9 mouse cellular contexts compared by ENCODE assay signal in the genomic region with DNA sequence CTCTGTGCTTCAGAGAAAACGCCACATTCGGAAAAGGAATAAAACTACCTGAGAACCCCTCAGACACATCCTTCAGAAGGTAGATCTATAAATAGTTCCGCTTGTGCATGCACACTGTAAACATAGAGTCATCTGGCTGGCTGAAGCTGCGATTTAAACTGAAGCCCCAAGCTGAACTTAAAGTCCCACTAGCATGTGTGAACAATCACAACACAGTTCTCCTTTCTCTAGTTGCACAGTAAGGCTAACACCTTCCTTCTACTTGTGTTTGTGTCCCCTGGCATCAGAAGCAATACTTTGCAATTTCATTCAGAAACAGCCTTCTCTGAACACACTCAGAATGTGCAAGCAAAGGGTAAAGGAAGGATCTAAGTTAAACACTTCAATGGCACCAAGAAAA.
A peak's percentile ranks its signal among the peaks of the same experiment; 100 is the strongest.
DNase-seq lines count a peak whose midpoint lies in the region; ATAC-seq and TF ChIP-seq lines count a peak whose summit lies in the region.
"Had no signal": no experiment of that assay in that cellular context is flagged by ENCODE, and none has a peak within 500 bp of the region (broad histone marks: within the 10 kb centered on the region; RNA-seq: fewer than 3 reads in every experiment).

No protein-coding gene starts in this region.

- no peaks in the 10 kb centered on the region for H3K9me3 ChIP-seq in forebrain, embryonic 10.5 days
- H3K9me3 ChIP-seq in intestine, embryonic 14.5 days (ENCODE audit: control insufficient read depth, low read length): no peaks in the 10 kb centered on the region

- no peaks in the 10 kb centered on the region for H3K27me3 ChIP-seq in forebrain, embryonic 10.5 days (ENCODE audit: poor library complexity, severe bottlenecking)
- no peaks in the 10 kb centered on the region for H3K27me3 ChIP-seq in intestine, embryonic 14.5 days (replicated peaks; ENCODE audit: control insufficient read depth, insufficient read depth, low read length)

- H3K27ac ChIP-seq in layer of hippocampus, adult 2 months: peak overlapping the region; percentile 89
- peak overlapping the region; percentile 81 for H3K27ac ChIP-seq in forebrain, embryonic 10.5 days
- H3K27ac ChIP-seq in intestine, embryonic 14.5 days (ENCODE audit: low read depth): no peak overlapping the region
- peak overlapping the region; percentile 95 for H3K27ac ChIP-seq in olfactory bulb, adult 2 months (ENCODE audit: insufficient read depth, low read depth, low read length)

- no peak for ATAC-seq in intestine, embryonic 14.5 days (replicated peaks; ENCODE audit: low FRiP score, low TSS enrichment, low read depth)
- ATAC-seq: inflammation-experienced regulatory T-cells, adult 6 months had no signal

- H3K4me1 ChIP-seq in forebrain, embryonic 10.5 days: peaks cover 31% of the 10 kb centered on the region
- H3K4me1 ChIP-seq in intestine, embryonic 14.5 days (replicated peaks; ENCODE audit: control insufficient read depth, insufficient read depth, low read length): peaks cover 7% of the 10 kb centered on the region
- peaks cover 5% of the 10 kb centered on the region; the same call in 1 of the 2 replicates for H3K4me1 ChIP-seq in olfactory bulb, adult 2 months (ENCODE audit: control insufficient read depth, insufficient read depth, low read length)

- no peaks in the 10 kb centered on the region for H3K36me3 ChIP-seq in forebrain, embryonic 10.5 days (replicated peaks)
- H3K36me3 ChIP-seq in intestine, embryonic 14.5 days (ENCODE audit: control insufficient read depth, insufficient read depth, low read length): no peaks in the 10 kb centered on the region

- no peak overlapping the region for H3K9ac ChIP-seq in intestine, embryonic 14.5 days (ENCODE audit: low read length)

- H3K4me2 ChIP-seq in intestine, embryonic 14.5 days (ENCODE audit: low read length): peak overlapping the region; percentile 36

- TF ChIP-seq POLR2A in olfactory bulb, adult 2 months (IDR thresholded peaks at IDR 0.05; ENCODE audit: insufficient read depth, low read depth, low read length): no peak

- TF ChIP-seq CTCF in layer of hippocampus, adult 2 months (conservative IDR thresholded peaks at IDR 0.05): no peak
- TF ChIP-seq CTCF in olfactory bulb, adult 2 months (IDR thresholded peaks at IDR 0.05; ENCODE audit: insufficient read depth, low read depth, low read length): no peak

- peak overlapping the region; percentile 59 for H3K4me3 ChIP-seq in layer of hippocampus, adult 2 months
- H3K4me3 ChIP-seq in forebrain, embryonic 10.5 days: peak overlapping the region; percentile 44
- H3K4me3 ChIP-seq in intestine, embryonic 14.5 days (ENCODE audit: low read depth, low read length): peak overlapping the region; percentile 15; the same call in 1 of the 2 replicates
- peak overlapping the region; percentile 57 for H3K4me3 ChIP-seq in olfactory bulb, adult 2 months (ENCODE audit: insufficient read depth, low read depth, low read length)

- no peak for DNase-seq in layer of hippocampus, adult 2 months (ENCODE audit: low spot score in 2 of 2)
- no peak for DNase-seq in layer of hippocampus, postnatal 10 days (ENCODE audit: low spot score in 2 of 2)
- DNase-seq in forebrain, embryonic 10.5 days (ENCODE audit: extremely low spot score, low spot score): no peak
- DNase-seq in intestine, embryonic 14.5 days (ENCODE audit: low spot score): no peak
- DNase-seq in gastrocnemius, adult 8-10 months (ENCODE audit: low spot score in 2 of 2): no peak
- DNase-seq in frontal cortex, postnatal 36 days (ENCODE audit: low spot score in 2 of 2): no peak
- DNase-seq in MN1 (ENCODE audit: low spot score): no peak

- 81% methylated on average over 4 of the region's 4 CpGs for WGBS in forebrain, embryonic 10.5 days
- WGBS in intestine, embryonic 14.5 days: 34% methylated on average over 4 of the region's 4 CpGs
- WGBS in olfactory bulb, adult 2 months: 18% methylated on average over 4 of the region's 4 CpGs
